Mouse (Mus musculus): ENCODE measurements around the gene Ceacam12. TPM values are rescaled to one million over a fixed set of nuclear protein-coding genes. Genes with fewer than 3 reads are reported as not detected.
"Not testable (repeated sequence)": the region's sequence is repeated elsewhere in the genome, so short reads cannot be mapped to it uniquely, and the experiment has no call there.

Ceacam12 gene
- not detected in 2 replicates for total RNA-seq (2017)

GRCm38 (mm10) chr7:18065629-18066028, at the start of gene Ceacam12:
Gene Ceacam12 (plus strand): TSS chr7:18065929.
- ATAC-seq (ENCODE audit: extremely low read depth, insufficient number of reproducible peaks, low FRiP score, poor library complexity, severe bottlenecking), result no peak

GRCm38 (mm10) chr7:18073821-18074220, 8.1 kb downstream of the Ceacam12 start:
- not testable (repeated sequence) for ATAC-seq (ENCODE audit: extremely low read depth, insufficient number of reproducible peaks, low FRiP score, poor library complexity, severe bottlenecking)

GRCm38 (mm10) chr7:18100785-18101184, 35.1 kb downstream of the Ceacam12 start:
- ATAC-seq (ENCODE audit: extremely low read depth, insufficient number of reproducible peaks, low FRiP score, poor library complexity, severe bottlenecking), result no peak

Other genes with a start within 250 kb of the Ceacam12 start
- gene Gm5155, start 194.2 kb upstream of the Ceacam12 start, total RNA-seq (2017), result not detected in 2 replicates
- gene Ceacam11, start 93.8 kb upstream of the Ceacam12 start, total RNA-seq (2017), result not detected in 2 replicates
- gene Ceacam13, start 56.0 kb upstream of the Ceacam12 start, total RNA-seq (2017), result not detected in 2 replicates
- gene Igfl3, start 110.6 kb downstream of the Ceacam12 start, total RNA-seq (2017), result not detected in 2 replicates
- not detected in 2 replicates for gene Mill1, start 179.4 kb downstream of the Ceacam12 start, total RNA-seq (2017)

Data from neutrophil, adult 5-6 weeks (primary cell).